Mouse (Mus musculus) liver, embryonic 12.5 days (tissue): ENCODE data around the gene Ctbp2. TPM values are rescaled to one million over a fixed set of nuclear protein-coding genes. Genes with fewer than 3 reads are reported as not detected.

ENCODE experiments used
- ATAC-seq: fragments of 200-750 bp; cut with Nextera tagmentation; 2 replicates; pipeline ENCODE4 v1.8.0; 2017; ENCODE audit warnings: moderate number of reproducible peaks, mild to moderate bottlenecking, moderate library complexity
- H3K27ac ChIP-seq: fragments of 300-500 bp; sonication (generic); 2 replicates; pipeline ENCODE4 v1.5.1; 2016; ENCODE audit warnings: mild to moderate bottlenecking
- H3K27me3 ChIP-seq: fragments of 300-500 bp; sonication (generic); replicated peaks from 2 replicates; pipeline ENCODE4 v1.6.1; 2016; ENCODE audit warnings: mild to moderate bottlenecking, moderate library complexity
- H3K36me3 ChIP-seq: fragments of 300-500 bp; sonication (generic); 2 replicates; pipeline ENCODE4 v1.6.1; 2016; ENCODE audit warnings: mild to moderate bottlenecking, moderate library complexity
- H3K4me1 ChIP-seq: fragments of 300-500 bp; sonication (generic); 2 replicates; pipeline ENCODE4 v1.6.1; 2016
- H3K4me2 ChIP-seq: fragments of 300-500 bp; sonication (generic); 2 replicates; pipeline ENCODE4 v1.6.1; 2016; ENCODE audit warnings: mild to moderate bottlenecking, moderate library complexity
- H3K4me3 ChIP-seq: fragments of 300-500 bp; sonication (generic); 2 replicates; pipeline ENCODE4 v1.5.1; 2016; ENCODE audit warnings: mild to moderate bottlenecking, moderate library complexity
- H3K9ac ChIP-seq: fragments of 300-500 bp; sonication (generic); 2 replicates; pipeline ENCODE4 v1.6.1; 2016; ENCODE audit warnings: mild to moderate bottlenecking, moderate library complexity
- H3K9me3 ChIP-seq: fragments of 300-500 bp; sonication (generic); replicated peaks from 2 replicates; pipeline ENCODE4 v1.6.1; 2016; ENCODE audit warnings: mild to moderate bottlenecking, moderate library complexity
- WGBS: fragments of 180-500 bp; shearing (Covaris S2); methylation state at CpG from one replicate; pipeline ENCODE4 v1.1.7; 2016; ENCODE audit not compliant: insufficient replicate concordance; 5-methylcytosine and 5-hydroxymethylcytosine counted together
- polyA plus RNA-seq: library from polyadenylated mRNA; unstranded; fragments of >200 nt; fragmentation: Nextera tagmentation; extraction: Ambion mirVana; gene quantifications from 2 replicates; pipeline ENCODE4 v1.2.1, GENCODE M21; 2016

The Ctbp2 gene
- polyA plus RNA-seq, 1 experiment from 2014 or later, result 24.1 TPM

- no peak for ATAC-seq
- Histone ChIP-seq H3K9me3 (no peaks in the 10 kb centered on the region), H3K4me2 (no peak overlapping the region), H3K4me1 (no peaks in the 10 kb centered on the region), H3K27ac (no peak overlapping the region), H3K27me3 (no peaks in the 10 kb centered on the region), H3K9ac (no peak overlapping the region), H3K4me3 (no peak overlapping the region), H3K36me3 (peaks cover 69% of the 10 kb centered on the region)
- WGBS, result 74% methylated on average over 9 of the region's 9 CpGs
Measured at GRCm38 (mm10) chr7:132992967-132993615, 131.1 kb downstream of the Ctbp2 start.

- Histone ChIP-seq H3K27me3 (no peaks in the 10 kb centered on the region), H3K9ac (no peak overlapping the region), H3K4me3 (no peak overlapping the region), H3K4me1 (no peaks in the 10 kb centered on the region), H3K36me3 (peaks cover 63% of the 10 kb centered on the region), H3K27ac (no peak overlapping the region), H3K9me3 (no peaks in the 10 kb centered on the region), H3K4me2 (no peak overlapping the region)
- no peak for ATAC-seq
- WGBS, result 84% methylated on average over 14 of the region's 14 CpGs
Measured at GRCm38 (mm10) chr7:132991240-132991900, 132.8 kb downstream of the Ctbp2 start.

- H3K9ac ChIP-seq, result no peak overlapping the region
- no peaks in the 10 kb centered on the region for H3K9me3 ChIP-seq
- ATAC-seq, result no peak
- WGBS, result 83% methylated on average over 5 of the region's 5 CpGs
- no peaks in the 10 kb centered on the region for H3K27me3 ChIP-seq
- H3K27ac ChIP-seq, result no peak overlapping the region
- no peak overlapping the region for H3K4me2 ChIP-seq
- no peaks in the 10 kb centered on the region for H3K4me1 ChIP-seq
- H3K36me3 ChIP-seq, result peaks cover 69% of the 10 kb centered on the region
- no peak overlapping the region for H3K4me3 ChIP-seq
Measured at GRCm38 (mm10) chr7:132989839-132990238, 134.3 kb downstream of the Ctbp2 start.

- H3K4me2 ChIP-seq, result no peak overlapping the region
- no peak for ATAC-seq
- no peaks in the 10 kb centered on the region for H3K27me3 ChIP-seq
- no peak overlapping the region for H3K9ac ChIP-seq
- no peaks in the 10 kb centered on the region for H3K4me1 ChIP-seq
- H3K36me3 ChIP-seq, result peaks cover 72% of the 10 kb centered on the region
- WGBS, result 62% methylated on average over 3 of the region's 3 CpGs
- H3K27ac ChIP-seq, result no peak overlapping the region
- H3K4me3 ChIP-seq, result no peak overlapping the region
- no peaks in the 10 kb centered on the region for H3K9me3 ChIP-seq
Measured at GRCm38 (mm10) chr7:132982639-132983038, 141.5 kb downstream of the Ctbp2 start.

GRCm38 (mm10) chr7:132977981-132978380 is 146.2 kb downstream of the Ctbp2 start:
- no peaks in the 10 kb centered on the region for H3K9me3 ChIP-seq
- no peak for ATAC-seq
- H3K4me3 ChIP-seq, result no peak overlapping the region
- no peak overlapping the region for H3K4me2 ChIP-seq
- H3K27me3 ChIP-seq, result no peaks in the 10 kb centered on the region
- peaks cover 72% of the 10 kb centered on the region for H3K36me3 ChIP-seq
- H3K9ac ChIP-seq, result no peak overlapping the region
- H3K4me1 ChIP-seq, result no peaks in the 10 kb centered on the region
- no peak overlapping the region for H3K27ac ChIP-seq
- WGBS, result 89% methylated on average over 2 of the region's 2 CpGs

- H3K27me3 ChIP-seq, result no peaks in the 10 kb centered on the region
- no peak overlapping the region for H3K27ac ChIP-seq
- H3K4me2 ChIP-seq, result no peak overlapping the region
- no peak overlapping the region for H3K4me3 ChIP-seq
- H3K4me1 ChIP-seq, result no peaks in the 10 kb centered on the region
- ATAC-seq, result no peak
- H3K9ac ChIP-seq, result no peak overlapping the region
- WGBS, result 84% methylated on average over 2 of the region's 2 CpGs
- peaks cover 59% of the 10 kb centered on the region for H3K36me3 ChIP-seq
- no peaks in the 10 kb centered on the region for H3K9me3 ChIP-seq
Measured at GRCm38 (mm10) chr7:132976079-132976478, 148.1 kb downstream of the Ctbp2 start.

GRCm38 (mm10) chr7:132972079-132972478 is 152.1 kb downstream of the Ctbp2 start:
- H3K4me3 ChIP-seq, result no peak overlapping the region
- no peak overlapping the region for H3K9ac ChIP-seq
- 89% methylated on average over 2 of the region's 2 CpGs for WGBS
- no peaks in the 10 kb centered on the region for H3K9me3 ChIP-seq
- H3K4me2 ChIP-seq, result no peak overlapping the region
- peaks cover 62% of the 10 kb centered on the region for H3K36me3 ChIP-seq
- no peaks in the 10 kb centered on the region for H3K27me3 ChIP-seq
- H3K27ac ChIP-seq, result no peak overlapping the region
- H3K4me1 ChIP-seq, result no peaks in the 10 kb centered on the region
- no peak for ATAC-seq

- Histone ChIP-seq H3K9me3 (no peaks in the 10 kb centered on the region), H3K4me3 (no peak overlapping the region), H3K27me3 (no peaks in the 10 kb centered on the region), H3K9ac (no peak overlapping the region), H3K27ac (no peak overlapping the region), H3K4me1 (peaks cover 4% of the 10 kb centered on the region; the same call in 1 of the 2 replicates), H3K36me3 (peaks cover 30% of the 10 kb centered on the region), H3K4me2 (no peak overlapping the region)
- WGBS, result 73% methylated on average over 2 of the region's 2 CpGs
- no peak for ATAC-seq
Measured at GRCm38 (mm10) chr7:132965707-132966106, 158.4 kb downstream of the Ctbp2 start.

- no peak for ATAC-seq
- Histone ChIP-seq H3K27me3 (no peaks in the 10 kb centered on the region), H3K4me1 (peaks cover 4% of the 10 kb centered on the region; the same call in 1 of the 2 replicates), H3K4me2 (no peak overlapping the region), H3K4me3 (no peak overlapping the region), H3K36me3 (peaks cover 26% of the 10 kb centered on the region), H3K27ac (no peak overlapping the region), H3K9me3 (no peaks in the 10 kb centered on the region), H3K9ac (no peak overlapping the region)
- WGBS, result 88% methylated on average over 3 of the region's 3 CpGs
Measured at GRCm38 (mm10) chr7:132964395-132964794, 159.8 kb downstream of the Ctbp2 start.

GRCm38 (mm10) chr7:132950613-132951012 is 173.5 kb downstream of the Ctbp2 start:
- peaks cover 4% of the 10 kb centered on the region; the same call in 1 of the 2 replicates for H3K36me3 ChIP-seq
- no peak overlapping the region for H3K9ac ChIP-seq
- ATAC-seq, result no peak
- no peak overlapping the region for H3K4me3 ChIP-seq
- no peaks in the 10 kb centered on the region for H3K9me3 ChIP-seq
- H3K27me3 ChIP-seq, result no peaks in the 10 kb centered on the region
- H3K4me1 ChIP-seq, result no peaks in the 10 kb centered on the region
- no peak overlapping the region for H3K27ac ChIP-seq
- 85% methylated on average over 3 of the region's 3 CpGs for WGBS
- no peak overlapping the region for H3K4me2 ChIP-seq

GRCm38 (mm10) chr7:132949968-132950367 is 174.2 kb downstream of the Ctbp2 start:
- 85% methylated on average over 4 of the region's 4 CpGs for WGBS

GRCm38 (mm10) chr7:132940569-132940968 is 183.6 kb downstream of the Ctbp2 start:
- no peak overlapping the region for H3K27ac ChIP-seq
- H3K4me1 ChIP-seq, result peaks cover 34% of the 10 kb centered on the region
- no peak overlapping the region for H3K4me3 ChIP-seq
- no peak overlapping the region for H3K9ac ChIP-seq
- no peak for ATAC-seq
- H3K4me2 ChIP-seq, result no peak overlapping the region
- H3K9me3 ChIP-seq, result no peaks in the 10 kb centered on the region
- no peaks in the 10 kb centered on the region for H3K36me3 ChIP-seq
- 77% methylated on average over 2 of the region's 2 CpGs for WGBS
- H3K27me3 ChIP-seq, result no peaks in the 10 kb centered on the region

More at GRCm38 (mm10) chr7:132949968-132950367, 174.2 kb downstream of the Ctbp2 start:
- H3K4me1 ChIP-seq, result no peaks in the 10 kb centered on the region
- H3K27ac ChIP-seq, result no peak overlapping the region
- no peak overlapping the region for H3K4me2 ChIP-seq
- no peak for ATAC-seq
- no peaks in the 10 kb centered on the region for H3K27me3 ChIP-seq
- H3K36me3 ChIP-seq, result peaks cover 4% of the 10 kb centered on the region; the same call in 1 of the 2 replicates
- H3K4me3 ChIP-seq, result no peak overlapping the region
- H3K9me3 ChIP-seq, result no peaks in the 10 kb centered on the region
- H3K9ac ChIP-seq, result no peak overlapping the region
